Mouse (Mus musculus): ENCODE results near the gene Det1.

Gene Det1

DNA sequence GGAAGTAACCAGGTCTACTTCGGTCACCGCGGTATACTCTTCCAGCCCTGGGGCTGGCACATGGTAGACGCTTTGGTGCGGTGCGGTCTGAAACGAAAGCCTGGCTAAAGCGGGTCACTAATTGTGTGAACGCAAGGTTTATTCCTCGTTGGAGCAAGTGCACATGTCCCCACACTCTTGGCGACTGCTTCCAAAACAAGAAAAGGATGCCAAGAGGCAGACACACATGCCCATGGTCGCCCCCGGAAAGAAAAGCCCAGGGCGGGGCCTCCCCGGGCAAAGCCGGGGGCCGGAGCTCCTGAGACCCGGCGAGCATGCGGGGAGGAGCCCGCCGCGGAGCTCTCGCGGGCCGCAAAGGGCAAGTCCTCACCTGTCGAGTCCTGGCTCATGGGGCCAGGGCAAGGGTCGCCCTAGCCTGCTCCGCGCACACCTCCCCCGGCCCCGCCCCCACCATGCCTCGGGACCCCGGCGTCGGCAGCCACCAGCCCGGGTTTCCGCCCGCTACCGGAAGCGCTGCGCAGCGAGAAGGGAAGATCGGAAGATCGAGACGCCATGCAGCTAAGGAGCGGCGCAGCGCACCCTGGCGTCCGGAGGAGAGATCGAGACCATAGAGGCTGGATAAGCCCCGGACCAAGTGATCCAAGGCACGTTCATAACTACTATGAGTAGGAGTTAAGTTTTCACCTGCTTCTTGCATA is at the start of gene Det1:
Gene Det1, minus strand, starts transcription at position 527 of the 698 bp plus-strand sequence.
- peak; percentile 92 for DNase-seq

DNA sequence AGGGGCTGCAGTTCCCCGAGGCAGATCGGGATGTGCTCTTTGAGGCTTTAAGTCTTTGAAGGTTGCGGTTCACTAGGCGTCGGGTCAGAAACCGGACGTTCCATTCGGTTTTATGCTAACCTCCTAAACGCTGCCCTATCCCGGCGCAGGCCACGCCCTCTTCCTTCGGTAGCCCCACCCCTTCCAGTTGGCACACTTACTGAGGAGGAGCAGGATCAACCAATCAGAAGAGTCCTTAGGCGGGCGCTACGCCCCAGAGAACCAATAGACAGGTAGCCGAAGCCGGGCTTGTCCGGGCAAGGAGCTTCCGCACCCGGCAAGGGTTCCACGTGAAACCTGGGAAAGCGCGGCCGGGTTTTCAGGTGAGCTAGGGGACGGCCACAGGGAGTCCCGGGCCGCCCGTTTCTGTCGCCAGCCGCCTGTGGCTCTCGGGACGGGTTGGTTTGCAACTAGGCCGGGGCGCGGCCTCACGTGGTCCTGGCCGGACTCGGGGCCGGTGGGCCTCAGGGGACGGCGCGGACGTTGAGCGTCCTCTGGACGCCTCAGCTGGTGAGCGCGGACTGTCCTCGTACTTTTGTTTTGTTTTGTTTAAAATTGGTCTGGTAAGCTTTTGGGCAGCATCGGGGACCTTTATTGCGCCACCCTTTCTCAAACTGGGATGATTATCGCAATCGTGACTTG is 48.7 kb upstream of the Det1 start, which contains the start of gene Aen:
Gene Aen, plus strand, starts transcription at position 202 of the 681 bp plus-strand sequence.
- DNase-seq, result peak; percentile 97 to 98

DNA sequence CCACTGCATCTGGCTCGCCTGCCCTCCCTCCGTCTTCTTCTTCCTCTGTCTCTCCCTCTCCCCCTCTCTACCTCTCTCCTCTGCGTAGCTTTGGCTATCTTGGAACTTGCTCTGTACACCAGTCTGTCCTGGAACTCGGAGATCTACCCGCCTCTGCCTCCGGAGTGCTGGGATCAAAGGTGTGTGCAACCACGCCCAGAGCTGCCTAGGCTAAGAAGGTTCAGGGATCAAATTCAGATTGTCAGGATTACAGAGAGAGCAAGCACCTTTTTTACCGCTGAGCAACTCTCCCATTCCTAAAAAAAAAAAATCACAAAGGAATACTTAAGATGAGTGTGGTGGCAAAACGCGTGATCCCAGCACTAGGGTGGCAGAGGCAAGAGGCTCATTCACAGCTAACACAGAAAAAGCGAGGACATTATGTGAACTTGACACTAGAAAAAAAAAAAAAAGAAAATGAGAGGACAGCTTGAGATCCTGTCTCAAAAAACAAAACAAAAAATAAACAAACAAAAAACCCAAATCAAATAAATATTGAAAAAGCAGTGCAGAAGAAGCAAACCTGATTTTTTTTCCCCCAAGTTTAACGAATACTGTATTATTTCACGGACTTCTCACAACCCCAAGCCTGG is 48.1 kb upstream of the Det1 start:
- no peak for DNase-seq

DNA sequence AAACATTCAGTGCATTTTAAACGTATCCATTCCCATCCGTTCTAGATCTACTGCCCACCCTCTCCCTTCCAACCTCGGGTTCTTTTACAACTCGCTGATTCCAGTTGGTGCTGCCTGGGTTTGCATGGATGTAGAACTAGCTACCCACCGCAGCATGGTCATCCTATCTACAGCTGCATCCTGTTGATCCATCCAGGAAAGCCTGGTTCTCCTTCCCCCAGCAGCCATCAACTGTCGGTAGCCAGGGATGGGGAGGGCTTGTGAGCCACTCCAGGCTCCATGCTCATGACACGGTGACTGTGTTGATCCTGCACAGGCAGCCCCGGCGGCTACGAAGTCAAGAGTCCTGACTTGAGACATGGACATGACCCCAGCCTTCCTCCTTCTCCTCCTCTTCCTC is 46.9 kb upstream of the Det1 start:
- no peak for DNase-seq

DNA sequence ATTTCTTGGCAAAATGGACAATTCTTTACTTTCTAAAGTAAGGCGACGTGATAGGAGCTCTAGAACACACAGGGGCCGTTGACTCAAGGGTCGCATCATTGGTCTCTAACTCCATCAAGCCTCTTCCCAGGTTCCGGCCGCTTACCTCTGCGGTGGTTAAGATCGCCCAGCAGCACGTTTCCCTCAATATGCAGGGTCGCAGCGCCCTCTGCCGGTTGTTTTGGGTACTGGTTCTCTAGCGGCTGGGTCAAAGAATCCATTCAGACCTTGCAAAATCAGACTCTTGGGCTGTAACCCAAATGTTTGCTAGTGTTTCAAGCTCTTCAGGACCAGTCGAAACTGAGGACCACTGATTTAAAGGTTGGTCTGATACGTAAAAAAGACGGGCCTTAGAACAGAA is 43.6 kb upstream of the Det1 start:
- peak; percentile 88 to 93 for DNase-seq

DNA sequence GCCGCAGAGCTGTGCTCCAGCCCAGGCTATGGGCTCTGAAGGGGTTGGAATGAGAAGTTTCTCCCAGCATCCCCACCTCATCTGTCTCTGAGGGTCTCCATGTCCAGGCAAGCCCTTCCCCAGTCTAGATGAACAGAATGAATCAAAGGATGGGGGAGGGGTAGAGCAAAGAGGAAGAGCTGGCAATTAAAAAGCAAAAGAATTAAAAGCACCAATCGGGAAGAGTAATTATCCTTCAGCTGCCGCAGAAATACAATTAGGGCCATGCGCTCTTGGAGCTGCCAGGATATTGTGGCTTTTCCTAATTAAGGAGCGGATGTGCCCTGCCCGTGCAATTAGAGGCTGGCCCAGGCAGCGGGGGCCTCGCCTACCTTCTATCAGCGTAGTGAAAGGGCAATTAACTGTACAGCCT is 40.4 kb upstream of the Det1 start:
- DNase-seq, result no peak

DNA sequence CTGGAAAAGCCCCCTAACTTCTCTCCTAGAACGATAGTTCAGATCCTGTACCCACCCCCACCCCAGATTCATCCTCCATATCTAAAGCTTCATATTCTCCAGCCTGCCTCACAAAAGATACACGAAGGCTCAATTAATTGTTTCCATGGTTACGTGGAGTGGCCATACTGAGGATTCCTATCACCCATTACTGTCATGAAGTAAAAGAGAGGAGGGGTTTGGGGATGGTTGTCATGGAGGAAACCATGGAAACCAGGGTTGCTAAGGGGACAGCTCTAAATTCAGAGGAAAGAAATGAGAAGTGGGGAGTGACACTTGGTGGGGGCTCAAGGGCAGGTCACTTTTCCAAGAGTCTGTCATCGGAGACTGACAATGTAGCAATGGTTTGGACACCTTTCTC is 39.4 kb upstream of the Det1 start:
- no peak for DNase-seq

DNA sequence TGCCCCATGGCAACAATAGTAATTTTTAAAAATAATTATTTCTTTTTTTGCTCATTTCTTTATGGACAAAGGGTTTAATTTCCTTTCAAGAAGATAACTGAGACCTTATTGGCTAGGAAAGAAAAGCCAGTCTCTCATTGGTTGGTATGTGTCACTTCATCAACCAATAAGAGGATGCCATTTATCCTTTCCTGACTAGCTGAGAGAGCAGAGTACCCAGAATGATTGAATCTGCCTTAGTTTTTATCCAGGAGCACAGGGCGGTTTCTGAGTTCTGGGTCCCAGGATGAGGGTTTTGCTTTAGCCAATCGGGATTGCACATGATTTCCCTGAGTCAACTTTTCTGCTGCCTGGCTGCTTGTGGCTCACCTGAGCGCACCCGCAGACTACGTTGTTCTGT is 38.3 kb upstream of the Det1 start:
- DNase-seq, result no peak

DNA sequence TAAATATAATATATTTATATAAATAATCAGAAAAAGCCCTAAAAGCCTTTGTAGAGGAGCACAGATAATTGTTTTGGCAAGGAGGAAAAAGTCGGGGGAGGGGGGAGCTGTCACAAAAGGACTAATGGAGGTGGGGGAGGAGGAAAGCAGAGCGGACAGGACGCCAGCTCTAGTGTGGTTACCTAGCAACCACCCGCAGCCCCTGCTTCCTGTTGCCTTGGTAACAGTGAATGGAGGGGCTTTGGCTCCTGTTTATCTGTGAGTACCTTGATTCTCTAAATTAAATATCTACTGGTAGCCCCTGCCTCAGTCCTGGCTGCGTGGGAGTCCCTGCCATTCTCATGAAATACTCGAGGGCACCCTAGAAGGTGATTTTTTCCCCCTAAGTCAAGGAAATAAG is 37.1 kb upstream of the Det1 start:
- DNase-seq, result no peak

DNA sequence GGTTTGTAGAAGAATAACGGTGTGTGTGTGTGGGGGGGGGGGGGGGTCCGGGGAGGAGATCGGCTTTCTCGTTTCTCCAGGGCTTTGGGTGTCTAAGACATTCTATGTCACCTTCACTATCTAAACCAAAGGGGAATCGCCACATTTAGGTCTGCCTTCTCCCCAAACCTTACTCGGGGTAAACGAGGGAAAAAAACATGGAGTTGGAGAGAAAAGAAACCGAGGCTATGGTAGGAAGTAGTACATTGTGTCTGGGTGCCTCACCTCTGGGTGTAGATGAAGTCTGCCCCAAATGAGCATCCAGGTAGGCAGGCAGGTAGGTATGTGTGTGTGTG is 36.6 kb upstream of the Det1 start:
- no peak for DNase-seq

DNA sequence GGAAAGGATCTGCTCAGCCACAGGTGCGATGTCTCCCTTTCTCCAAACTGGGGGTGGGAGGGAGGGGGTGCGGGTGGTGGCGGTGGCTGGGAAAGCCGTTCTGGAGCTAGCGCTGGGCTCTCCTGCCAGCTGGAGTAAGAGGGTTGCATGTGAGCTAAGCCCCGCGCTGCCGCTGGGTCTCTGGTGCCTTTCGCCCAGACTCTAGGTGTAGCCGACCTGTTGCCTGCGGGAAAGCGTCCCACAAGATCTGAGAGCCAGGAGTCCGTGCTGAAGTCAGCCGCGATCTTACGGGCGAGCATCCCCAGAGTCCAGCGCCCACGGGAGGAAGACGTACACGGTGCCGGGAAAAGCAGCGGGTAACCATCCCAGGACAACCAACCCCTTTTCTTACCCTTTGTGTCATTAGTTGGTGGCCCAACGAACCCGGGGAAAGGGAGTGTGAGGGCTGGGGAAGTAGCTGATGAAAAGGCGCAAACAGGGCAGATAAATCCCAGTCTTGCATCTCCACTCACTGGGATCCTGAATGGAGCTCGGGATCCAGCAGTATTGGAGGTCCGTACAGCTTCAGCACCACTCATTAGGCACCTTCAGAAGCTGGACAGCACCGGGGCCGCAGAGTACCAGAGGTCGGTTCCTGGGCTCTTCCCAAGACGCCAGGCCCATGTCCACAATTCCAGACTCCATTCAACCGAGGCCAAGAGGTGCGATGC is 36.1 kb upstream of the Det1 start:
- no peak for DNase-seq

DNA sequence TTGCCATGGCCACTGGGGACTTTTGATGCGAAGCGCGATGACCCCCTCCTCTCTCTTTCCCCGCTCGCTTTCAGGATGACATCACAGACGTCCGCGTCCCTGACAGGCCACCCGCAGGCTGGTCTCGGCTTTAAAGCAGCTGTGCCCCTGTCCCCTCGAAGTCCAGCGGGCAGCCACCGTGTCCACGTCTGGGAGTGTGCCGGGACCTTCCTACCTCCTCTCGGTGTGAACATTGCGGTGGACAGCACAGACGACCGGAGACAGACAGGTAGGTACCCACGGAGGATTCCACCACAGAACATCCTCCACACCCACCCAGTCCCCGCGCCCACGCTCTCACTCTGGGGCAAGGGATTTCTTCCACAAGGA is 35.4 kb upstream of the Det1 start:
- no peak for DNase-seq

DNA sequence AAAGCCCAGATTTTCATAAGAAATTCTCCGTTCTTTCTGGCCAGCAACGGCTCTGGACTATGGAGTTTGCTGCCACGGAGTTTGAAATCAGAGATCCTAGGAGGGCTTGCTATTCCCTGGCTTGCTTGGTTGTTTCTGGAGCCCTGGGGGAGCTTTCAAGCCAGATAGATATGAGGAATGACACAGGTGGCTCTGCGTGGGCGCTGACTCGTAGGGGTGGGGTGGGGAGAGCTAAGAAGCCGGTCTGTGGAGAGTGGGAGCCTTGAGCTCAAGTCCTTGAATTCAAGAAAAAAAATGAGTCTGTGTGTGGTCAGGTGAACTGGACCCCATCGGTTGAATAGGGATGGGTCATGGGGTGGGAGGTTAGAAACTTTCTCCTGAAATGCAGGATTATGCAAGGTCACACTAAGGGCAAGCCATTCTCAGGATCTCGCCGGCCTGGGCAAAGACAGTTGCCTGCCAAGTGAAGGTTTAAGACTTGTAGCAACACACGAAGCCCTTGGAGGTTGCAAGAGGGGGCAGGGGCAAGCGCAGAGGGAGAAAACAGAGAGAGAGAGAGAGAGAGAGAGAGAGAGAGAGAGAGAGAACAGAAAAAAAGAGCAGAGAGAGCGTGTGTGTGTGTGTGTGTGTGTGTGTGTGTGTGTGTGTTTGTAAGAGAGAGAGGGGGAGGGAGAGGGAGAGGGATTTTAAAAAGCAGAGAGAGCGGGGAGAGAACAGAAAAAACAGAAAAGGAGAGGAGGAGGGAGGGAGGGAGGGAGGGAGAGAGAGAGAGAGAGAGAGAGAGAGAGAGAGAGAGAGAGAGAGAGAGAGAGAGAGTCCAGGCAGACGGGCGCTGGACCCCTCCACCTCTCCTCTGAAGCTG is 34.8 kb upstream of the Det1 start:
- no peak for DNase-seq

DNA sequence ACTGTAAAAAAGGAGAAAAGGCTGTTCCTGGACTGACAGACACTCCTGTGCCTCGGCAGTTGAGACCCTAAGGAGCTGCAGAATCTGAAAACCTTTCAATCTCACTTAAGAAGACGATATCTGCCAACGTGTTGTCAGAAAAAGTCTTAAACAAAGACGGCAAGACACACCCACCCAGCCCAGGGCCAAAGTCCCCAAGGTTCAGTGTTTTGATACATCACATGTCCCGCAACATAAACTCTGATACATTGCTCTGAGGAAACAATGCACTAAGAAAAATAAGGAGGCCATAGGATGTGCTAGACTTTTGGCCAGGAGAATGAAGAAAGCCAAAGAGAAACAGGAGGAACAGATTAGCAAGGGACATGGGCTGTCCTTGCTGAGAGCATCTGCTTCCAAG is 25.8 kb upstream of the Det1 start:
- DNase-seq, result no peak

DNA sequence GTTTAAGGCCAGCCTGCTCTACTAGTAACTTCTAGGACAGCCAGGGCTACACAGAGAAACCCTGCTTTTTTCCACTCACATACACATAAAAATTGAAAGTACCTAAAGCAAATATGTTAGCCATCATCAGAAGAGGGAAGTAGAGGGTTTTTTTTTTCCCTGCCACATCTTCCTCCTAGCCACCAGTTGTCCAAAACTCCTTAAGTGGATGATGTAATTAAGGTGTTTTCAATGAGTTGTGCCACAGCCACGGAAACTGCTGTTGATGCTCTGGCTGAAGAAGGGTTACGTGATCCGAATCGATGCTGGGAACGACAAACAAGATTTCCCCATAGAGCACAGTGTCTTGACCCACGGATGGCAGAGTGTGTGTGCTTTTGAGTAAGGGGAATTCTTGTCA is 25.3 kb upstream of the Det1 start:
- DNase-seq, result no peak

DNA sequence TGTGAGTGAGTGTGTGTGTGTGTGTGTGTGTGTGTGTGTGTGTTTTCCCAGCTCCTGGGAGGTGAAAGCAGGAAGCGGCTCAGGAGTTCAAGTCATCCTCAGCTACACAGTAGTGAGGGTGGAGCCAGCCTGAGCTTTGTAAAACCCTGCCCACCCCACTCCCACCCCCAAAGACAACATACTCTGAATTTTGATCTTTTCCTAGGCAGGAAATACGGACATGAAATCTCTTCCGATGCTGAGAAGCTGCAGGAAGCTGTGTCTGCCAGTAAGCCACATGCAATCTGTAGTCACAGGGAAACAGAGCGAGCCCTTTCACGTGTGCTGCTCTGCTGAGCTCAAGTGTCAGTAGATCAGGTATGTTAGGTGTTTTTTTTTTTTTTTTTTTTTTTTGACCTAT is 21.7 kb upstream of the Det1 start:
- DNase-seq, result no peak

DNA sequence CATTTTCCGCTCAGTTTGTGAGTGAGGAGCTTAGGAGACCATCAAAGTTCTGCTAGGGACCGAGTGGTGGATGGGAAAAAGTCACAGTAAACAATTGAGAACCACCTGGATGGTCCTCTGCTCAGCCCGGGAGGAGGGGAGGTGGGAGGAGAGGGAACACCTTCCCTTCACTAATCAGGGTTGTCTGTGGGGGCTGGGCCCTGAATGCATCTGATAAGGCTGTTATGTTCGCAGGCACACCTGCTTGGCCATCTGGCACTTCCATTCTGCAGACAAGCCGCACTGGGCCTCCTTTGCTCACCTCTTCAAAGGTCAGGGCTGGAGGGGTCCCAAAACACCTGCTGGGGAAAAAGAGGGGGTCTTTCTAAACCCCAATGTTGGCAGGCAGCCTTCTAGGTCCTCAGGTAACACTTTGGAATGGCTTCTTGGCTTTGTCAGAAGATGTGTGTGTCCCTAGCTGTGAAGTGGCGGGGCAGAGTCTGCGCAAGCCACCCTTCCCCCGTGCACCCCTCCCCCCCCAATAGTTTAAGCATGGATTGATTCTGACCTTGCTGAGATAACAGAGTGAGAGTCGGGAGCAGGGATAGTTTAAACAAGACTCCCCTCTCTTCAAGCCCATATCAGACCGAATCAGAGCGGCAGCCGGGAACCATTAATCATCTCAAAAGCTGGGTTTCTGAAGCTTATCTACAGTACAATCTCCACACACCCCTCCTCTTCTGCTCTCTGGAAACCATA is 18.3 kb upstream of the Det1 start:
- DNase-seq, result no peak

DNA sequence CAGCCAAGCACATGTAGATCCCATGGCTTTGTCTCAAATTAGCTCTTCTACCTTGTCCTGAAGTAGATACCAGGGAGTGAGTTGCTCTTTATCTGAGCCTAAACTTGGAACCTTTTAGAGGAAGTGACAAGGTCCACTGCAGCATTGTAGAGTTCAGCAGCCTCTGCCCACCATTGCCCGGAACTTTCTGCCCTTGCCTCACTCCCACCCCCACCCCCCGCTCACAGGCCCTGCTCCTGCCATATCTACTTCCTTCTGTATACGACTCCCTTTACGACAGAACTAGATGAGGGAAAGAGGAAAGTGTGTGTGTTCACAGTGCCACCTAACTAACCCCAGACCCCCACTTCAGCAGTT is 17.4 kb upstream of the Det1 start:
- DNase-seq, result no peak

DNA sequence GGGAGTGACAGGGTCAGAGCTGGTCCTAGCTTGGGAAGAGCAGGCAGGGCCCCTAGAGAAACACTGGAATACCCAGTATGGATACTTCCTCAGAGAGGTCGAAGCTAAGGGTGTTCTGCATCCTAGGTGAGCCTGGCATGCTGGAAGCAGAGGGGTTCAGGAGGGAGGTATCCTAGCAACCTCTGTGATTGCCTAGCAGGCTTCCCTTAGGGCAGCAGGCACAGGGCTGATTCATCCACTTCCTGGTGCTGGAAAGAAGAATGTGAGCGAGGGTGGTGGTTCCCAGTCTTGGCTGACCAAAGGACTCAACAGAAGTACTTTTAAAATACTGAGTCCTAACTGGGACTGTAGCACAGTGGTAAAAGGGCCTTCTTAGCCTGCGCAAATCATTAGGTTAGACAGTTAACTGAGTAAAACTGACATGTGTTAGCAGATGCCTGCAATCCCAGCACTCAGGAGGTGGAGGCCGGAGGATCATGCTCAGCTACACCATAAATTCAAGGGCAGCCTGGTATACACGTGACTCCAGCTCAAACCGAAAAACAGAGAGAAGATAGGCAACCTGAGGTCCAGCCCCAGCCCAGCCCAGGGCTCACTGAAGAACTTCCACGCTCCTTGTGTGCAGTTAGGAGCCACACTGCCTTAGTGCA is 16.9 kb upstream of the Det1 start:
- DNase-seq, result no peak

DNA sequence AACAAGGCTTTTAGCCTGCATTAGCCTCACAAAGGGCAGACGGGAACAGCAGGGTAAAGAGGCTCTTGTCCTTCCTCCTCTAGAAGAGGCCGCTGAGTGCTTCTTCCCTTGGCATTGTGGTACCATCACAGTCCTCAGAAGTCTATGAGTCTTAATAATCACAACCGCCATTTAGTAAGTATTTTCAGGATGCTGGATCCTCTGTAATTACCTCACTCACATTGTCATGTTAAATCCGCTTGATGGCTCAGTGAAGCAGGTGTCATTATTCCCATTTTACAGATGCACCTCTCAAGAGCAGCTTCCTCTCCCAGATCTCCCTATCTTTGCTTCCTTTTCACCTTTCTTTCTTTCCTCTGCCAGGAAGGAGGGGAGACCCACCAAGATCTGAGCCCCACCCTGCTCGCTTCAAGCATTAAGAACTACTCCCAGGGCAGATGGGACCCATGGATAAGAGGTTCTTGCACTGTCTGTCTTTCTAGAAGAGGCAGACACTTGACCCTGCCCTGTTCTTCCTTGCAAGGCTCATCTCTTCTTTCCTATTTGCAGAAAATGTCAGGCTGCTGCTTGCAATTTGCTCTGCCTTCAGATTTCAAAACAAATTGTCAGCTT is 8.1 kb upstream of the Det1 start:
- DNase-seq, result no peak

DNA sequence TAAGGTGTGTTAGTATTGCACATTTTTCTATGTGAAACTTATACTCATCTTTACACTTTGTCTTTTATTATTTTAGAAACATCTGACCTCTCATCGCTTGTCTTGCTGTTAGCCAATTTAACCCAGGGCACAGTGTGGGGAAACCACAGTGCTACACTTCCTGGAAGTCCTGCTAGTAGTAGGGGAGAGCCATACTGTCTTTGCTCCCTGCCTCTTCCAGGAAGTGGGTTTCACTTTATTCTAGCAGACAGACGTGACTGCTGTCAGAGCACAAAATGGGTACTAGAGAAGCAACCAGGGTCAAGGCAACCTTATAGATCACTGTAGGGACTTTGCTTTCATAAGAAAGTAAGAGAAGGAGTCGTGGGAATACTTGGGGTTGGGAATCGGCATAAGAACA is 7.0 kb upstream of the Det1 start:
- DNase-seq, result no peak

All from cerebellum, postnatal 36 days (tissue).